Mouse (Mus musculus) spleen, embryonic (tissue): Measurements from ENCODE around the gene Gbx2.

ENCODE experiments used
- CTCF ChIA-PET: fragments of 350-600 bp; sonication (Branson Sonifier 250); formaldehyde crosslinking; loops from one replicate; lab custom pipeline; 2022; lab: Charles Lee

The Gbx2 gene

GRCm38 (mm10) chr1:89935493-89936348, 4.7 kb upstream of the Gbx2 start:
- CTCF ChIA-PET: interaction anchor here (0.6 kb wide), 1 partner anchor 282 kb away, joined by 5 read pairs; no protein-coding TSS in a partner anchor

GRCm38 (mm10) chr1:89934316-89935260, 3.6 kb upstream of the Gbx2 start:
- CTCF ChIA-PET: no interaction called here

GRCm38 (mm10) chr1:89933786-89934185, 2.8 kb upstream of the Gbx2 start:
- CTCF ChIA-PET: no interaction called here

- CTCF ChIA-PET: no interaction called here
These were observed 2.0 kb upstream of the Gbx2 start for GRCm38 (mm10) chr1:89933028-89933427.

- CTCF ChIA-PET: no interaction called here
These were observed 1.6 kb upstream of the Gbx2 start for GRCm38 (mm10) chr1:89932616-89933015.

- CTCF ChIA-PET: no interaction called here
These were observed 1.0 kb upstream of the Gbx2 start for GRCm38 (mm10) chr1:89932021-89932423.

GRCm38 (mm10) chr1:89930551-89930950, 428 bp downstream of the Gbx2 start:
- CTCF ChIA-PET: no interaction called here

GRCm38 (mm10) chr1:89929721-89930505, 1.1 kb downstream of the Gbx2 start:
- CTCF ChIA-PET: no interaction called here

GRCm38 (mm10) chr1:89929181-89929580, 1.8 kb downstream of the Gbx2 start:
- CTCF ChIA-PET: no interaction called here

GRCm38 (mm10) chr1:89928676-89929075, 2.3 kb downstream of the Gbx2 start:
- CTCF ChIA-PET: no interaction called here

GRCm38 (mm10) chr1:89927061-89927661, 3.8 kb downstream of the Gbx2 start:
- CTCF ChIA-PET: no interaction called here

GRCm38 (mm10) chr1:89926583-89927060, 4.4 kb downstream of the Gbx2 start:
- CTCF ChIA-PET: no interaction called here

GRCm38 (mm10) chr1:89925501-89926190, 5.3 kb downstream of the Gbx2 start:
- CTCF ChIA-PET: no interaction called here

GRCm38 (mm10) chr1:89923642-89924020, 7.3 kb downstream of the Gbx2 start:
- CTCF ChIA-PET: no interaction called here

GRCm38 (mm10) chr1:89922883-89923641, 7.9 kb downstream of the Gbx2 start:
- CTCF ChIA-PET: no interaction called here

- CTCF ChIA-PET: no interaction called here
These were observed 8.7 kb downstream of the Gbx2 start for GRCm38 (mm10) chr1:89922282-89922681.

GRCm38 (mm10) chr1:89921806-89922205, 9.2 kb downstream of the Gbx2 start:
- CTCF ChIA-PET: no interaction called here

GRCm38 (mm10) chr1:89919206-89919605, 11.8 kb downstream of the Gbx2 start:
- CTCF ChIA-PET: no interaction called here

- CTCF ChIA-PET: no interaction called here
These were observed 12.9 kb downstream of the Gbx2 start for GRCm38 (mm10) chr1:89918111-89918510.

- CTCF ChIA-PET: interaction anchor here (0.7 kb wide), 1 partner anchor 51 kb away, joined by 3 read pairs; no protein-coding TSS in a partner anchor
These were observed 17.4 kb downstream of the Gbx2 start for GRCm38 (mm10) chr1:89913611-89914010.
